Mouse (Mus musculus) brain, embryonic 14.5 days (tissue): Measurements from ENCODE around the gene Slx4ip. TPM values are rescaled to one million over a fixed set of nuclear protein-coding genes. Genes with fewer than 3 reads are reported as not detected.

ENCODE experiments used
- DNase-seq: peaks from one replicate; pipeline ENCODE4 v3.0.0-alpha.2; 2011; ENCODE audit warnings: low read depth
- CTCF ChIP-seq: fragments of 200-500 bp; IDR thresholded peaks from 2 replicates; pipeline ENCODE4 v1.5.1; 2012; ENCODE audit warnings: inconsistent platforms, mild to moderate bottlenecking, moderate library complexity, borderline replicate concordance; ENCODE audit not compliant: insufficient read depth, insufficient read length; ENCODE audit errors: extremely low read depth
- POLR2A ChIP-seq: fragments of 200-500 bp; IDR thresholded peaks from 2 replicates; pipeline ENCODE4 v1.6.1; 2012; ENCODE audit warnings: mild to moderate bottlenecking, inconsistent platforms, borderline replicate concordance; ENCODE audit not compliant: poor library complexity, insufficient read depth, insufficient read length, severe bottlenecking; ENCODE audit errors: extremely low read depth
- polyA plus RNA-seq: library from polyadenylated mRNA; depleted of rRNA; stranded (reverse); fragments of >200 nt; gene quantifications from 2 replicates; pipeline ENCODE4 v1.2.3, GENCODE M21; 2012

Gene Slx4ip
- polyA plus RNA-seq, 1 experiment = 8.3 TPM

- TF ChIP-seq POLR2A (no peak), CTCF (no peak)
These were observed 206.0 kb downstream of the Slx4ip start for GRCm38 (mm10) chr2:137096981-137097460.

DNA sequence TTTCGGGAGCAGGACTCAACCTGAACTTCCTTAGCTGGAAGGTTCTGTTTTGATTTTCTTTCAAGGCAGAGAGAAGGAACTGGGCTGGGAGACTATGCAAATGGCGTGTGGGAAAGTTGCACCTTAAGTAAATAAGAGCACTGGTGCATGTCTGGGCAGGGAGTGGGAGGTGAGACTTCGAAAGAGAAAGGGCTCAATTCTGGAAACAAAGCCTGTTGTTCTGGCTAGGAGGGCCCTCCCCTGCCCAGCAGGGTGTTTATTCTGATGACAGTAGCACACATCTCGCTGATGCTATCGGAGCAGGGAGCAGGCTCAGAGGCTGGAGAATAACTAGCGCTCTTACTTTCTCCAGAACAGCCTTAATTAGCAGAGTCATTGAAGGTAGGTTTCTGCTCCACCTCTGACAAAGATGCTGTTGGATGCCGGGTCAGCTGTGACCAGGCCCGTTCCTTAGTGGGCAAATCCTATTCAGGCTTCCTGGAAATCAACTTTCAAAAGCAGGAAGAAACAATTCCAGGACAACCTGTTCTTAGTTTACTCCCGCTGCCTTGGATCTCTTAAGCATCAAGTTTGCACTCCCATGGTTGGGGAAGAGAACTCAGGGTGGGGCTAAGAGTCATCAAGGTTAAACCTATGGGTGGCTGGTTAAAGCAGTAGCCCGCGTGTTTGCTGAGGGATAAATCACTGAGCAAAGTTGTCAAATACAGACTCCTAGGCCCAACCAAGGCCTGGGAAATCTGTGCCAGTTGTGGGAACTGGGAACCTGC is 207.4 kb downstream of the Slx4ip start:
- no peak for DNase-seq

More at GRCm38 (mm10) chr2:137096981-137097460, 206.0 kb downstream of the Slx4ip start:
- DNase-seq = no peak

GRCm38 (mm10) chr2:137099211-137099734 is 208.3 kb downstream of the Slx4ip start:
- peak; percentile 56 for DNase-seq
- TF ChIP-seq CTCF (no peak), POLR2A (no peak)

More for the DNA sequence above, 207.4 kb downstream of the Slx4ip start:
- TF ChIP-seq CTCF (no peak), POLR2A (no peak)

DNA sequence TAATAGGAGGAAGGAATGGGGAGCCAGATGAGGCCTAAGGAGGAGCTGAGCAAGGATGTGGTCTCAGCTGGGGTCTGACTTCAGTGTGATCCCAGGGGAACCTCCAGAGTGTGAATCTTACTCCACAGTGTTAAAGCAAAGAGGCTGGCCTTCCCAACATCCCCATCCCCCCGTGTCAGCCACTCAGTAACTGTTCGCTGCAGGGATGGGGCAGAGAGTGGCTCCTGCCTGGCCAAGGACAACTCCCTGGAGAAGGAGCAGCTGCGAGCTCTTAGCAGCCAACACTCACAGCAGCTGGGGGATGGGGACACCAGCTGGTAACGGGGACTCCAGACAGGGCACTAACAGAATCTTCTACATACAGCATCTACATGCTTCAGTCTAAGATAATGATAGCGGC is 210.1 kb downstream of the Slx4ip start:
- TF ChIP-seq POLR2A (no peak), CTCF (no peak)
- peak; percentile 74 for DNase-seq

- no peak for DNase-seq
- TF ChIP-seq CTCF (no peak), POLR2A (no peak)
These were observed 216.2 kb downstream of the Slx4ip start for GRCm38 (mm10) chr2:137107203-137107602.

GRCm38 (mm10) chr2:137107946-137108345 is 216.9 kb downstream of the Slx4ip start:
- no peak for DNase-seq
- TF ChIP-seq POLR2A = no peak
- TF ChIP-seq CTCF = no peak

DNA sequence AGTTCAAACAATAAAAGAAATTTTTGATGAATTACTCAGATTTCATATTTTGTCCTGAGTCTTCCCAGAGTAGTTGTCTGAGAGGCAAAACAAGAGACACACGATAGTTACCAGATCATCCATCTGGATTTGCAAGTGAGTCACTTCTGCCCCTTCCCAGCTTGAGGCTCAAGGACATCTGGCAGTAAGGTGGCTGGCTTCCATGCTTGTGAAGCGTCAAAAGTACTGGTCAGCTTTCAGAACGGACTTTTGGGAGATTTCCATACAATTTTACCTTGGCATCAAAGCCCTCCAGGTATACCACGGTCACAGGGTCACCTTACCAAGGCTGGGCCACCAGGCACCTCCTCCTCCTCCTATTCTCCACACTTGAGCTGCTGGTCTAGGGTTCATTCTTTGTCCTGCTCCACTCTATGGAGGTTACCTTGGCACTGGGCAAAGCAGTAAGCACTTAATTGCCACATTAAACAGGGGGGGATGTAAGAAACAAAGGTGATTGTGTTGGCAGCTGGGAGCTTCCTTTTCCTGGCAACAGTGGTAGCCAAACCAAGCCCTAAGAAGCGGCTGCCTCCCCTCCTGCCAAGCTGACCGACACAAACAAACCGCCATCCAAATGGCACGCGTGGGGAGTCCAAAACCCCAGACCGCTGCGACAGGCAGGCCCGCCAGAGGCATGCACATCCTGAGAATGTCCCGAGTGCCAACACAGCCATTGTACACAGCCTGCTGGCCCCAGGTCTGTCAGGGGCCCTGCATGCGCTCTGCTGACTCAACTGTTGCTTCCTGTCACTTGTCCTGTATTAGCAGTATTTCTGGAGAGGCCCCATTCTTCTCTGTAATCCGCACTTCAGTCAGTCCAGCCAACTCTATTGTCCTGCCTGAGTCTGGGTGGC is 218.5 kb downstream of the Slx4ip start:
- peak; percentile 92 for DNase-seq
- TF ChIP-seq POLR2A (no peak), CTCF (no peak)

DNA sequence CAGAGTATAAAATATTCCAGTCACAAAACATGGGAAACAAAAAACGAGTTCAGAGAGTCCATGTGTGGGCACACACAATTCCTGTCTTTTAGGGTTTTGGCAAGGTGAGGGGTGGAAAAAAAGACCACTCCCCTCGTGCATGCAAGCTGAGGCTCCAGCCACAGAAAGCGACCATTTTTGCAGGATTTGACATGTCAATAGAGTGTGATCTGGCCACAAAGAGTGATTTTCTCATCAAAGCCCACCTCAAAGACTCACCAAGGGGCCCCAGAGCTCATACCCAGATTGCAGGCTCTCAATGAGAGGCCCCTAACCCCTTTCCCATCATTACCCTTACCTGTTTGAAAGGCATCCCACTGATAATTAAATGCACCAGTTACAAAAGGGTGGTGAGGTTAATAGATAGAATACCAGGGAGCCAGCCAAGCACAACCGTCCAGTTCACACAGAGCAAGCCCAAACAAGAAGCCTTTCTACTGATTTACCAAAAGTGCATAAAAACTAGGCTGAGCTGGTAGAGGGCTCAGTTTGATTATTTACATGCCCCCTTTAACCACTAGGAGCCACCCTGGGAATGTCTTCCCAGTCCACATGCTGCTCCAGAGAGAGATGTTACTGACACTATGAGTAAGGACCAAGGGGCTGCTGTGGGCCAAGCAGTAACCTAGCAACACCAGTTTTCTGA is 219.3 kb downstream of the Slx4ip start:
- peak; percentile 70 for DNase-seq
- TF ChIP-seq CTCF = peak; percentile 20; the same call in 1 of the 2 replicates
- no peak for TF ChIP-seq POLR2A

GRCm38 (mm10) chr2:137113288-137114061 is 222.5 kb downstream of the Slx4ip start:
- peak; percentile 51 for DNase-seq
- TF ChIP-seq POLR2A (no peak), CTCF (no peak)
